Mouse (Mus musculus) ES-E14 (cell line): ENCODE results near the gene Cox5b. TPM values are rescaled to one million over a fixed set of nuclear protein-coding genes. Genes with fewer than 3 reads are reported as not detected.

Source experiments
- DNase-seq: peaks from one replicate; pipeline ENCODE4 v3.0.0-alpha.2; 2013; ENCODE audit warnings: low read depth, low spot score
- H3K27ac ChIP-seq: 2 replicates; pipeline ENCODE4 v1.5.1; 2012; ENCODE audit warnings: low read depth, mild to moderate bottlenecking, low read length, moderate library complexity, mixed read lengths; ENCODE audit not compliant: poor library complexity, insufficient read depth, severe bottlenecking
- H3K36me3 ChIP-seq: 2 replicates; pipeline ENCODE4 v1.6.1; 2012; ENCODE audit warnings: mild to moderate bottlenecking, low read length, moderate library complexity, mixed read lengths; ENCODE audit not compliant: control insufficient read depth, poor library complexity, insufficient read depth, severe bottlenecking
- H3K4me1 ChIP-seq, 2 experiments: fragments of 150-350 bp in 1 of 2; sonication (generic) in 1 of 2; 2 replicates each; pipeline ENCODE4 v1.6.1; 2012; ENCODE audit warnings: low read length in 2 of 2, mild to moderate bottlenecking in 1 of 2, mixed read lengths in 1 of 2; ENCODE audit not compliant: control insufficient read depth in 2 of 2, insufficient read depth in 2 of 2, poor library complexity in 1 of 2
- H3K4me3 ChIP-seq, 2 experiments: fragments of 150-350 bp in 1 of 2; sonication (generic) in 1 of 2; 2 replicates each; pipeline ENCODE4 v1.5.1; 2012; ENCODE audit warnings: low read length in 2 of 2, low read depth in 1 of 2, mild to moderate bottlenecking in 1 of 2, mixed read lengths in 1 of 2; ENCODE audit not compliant: insufficient read depth in 1 of 2, poor library complexity in 1 of 2, severe bottlenecking in 1 of 2
- H3K9ac ChIP-seq: 2 replicates; pipeline ENCODE4 v1.6.1; 2012; ENCODE audit warnings: low read depth, mild to moderate bottlenecking, low read length, mixed read lengths; ENCODE audit not compliant: poor library complexity, insufficient read depth, severe bottlenecking
- H3K9me3 ChIP-seq: fragments of 150-350 bp; sonication (generic); 2 replicates; pipeline ENCODE4 v1.6.1; 2012; ENCODE audit warnings: low read depth, mild to moderate bottlenecking, low read length; ENCODE audit not compliant: control insufficient read depth, insufficient read depth
- CHD2 ChIP-seq: IDR thresholded peaks from 2 replicates; pipeline ENCODE4 v1.6.1; 2014; ENCODE audit warnings: mild to moderate bottlenecking, low read depth, low read length, inconsistent platforms
- HCFC1 ChIP-seq: IDR thresholded peaks from 2 replicates; pipeline ENCODE4 v1.6.1; 2012; ENCODE audit warnings: low read length, inconsistent platforms, borderline replicate concordance; ENCODE audit not compliant: insufficient read depth
- MAFK ChIP-seq: IDR thresholded peaks from 2 replicates; pipeline ENCODE4 v1.6.1; 2014; ENCODE audit warnings: mild to moderate bottlenecking, low read depth, low read length, inconsistent platforms; ENCODE audit not compliant: insufficient read depth
- ZC3H11A ChIP-seq: IDR thresholded peaks from 2 replicates; pipeline ENCODE4 v1.6.1; 2012; ENCODE audit warnings: low read depth, mild to moderate bottlenecking, inconsistent platforms, low read length, borderline replicate concordance
- ZNF384 ChIP-seq: IDR thresholded peaks from 2 replicates; pipeline ENCODE4 v1.6.1; 2012; ENCODE audit warnings: low read depth, low read length, inconsistent platforms
- in situ Hi-C, 2 experiments: fragments of 600-800 bp; cut with MboI; formaldehyde crosslinking; loops; one replicate each; pipeline ENCODE4 v1.15.1; 2025; ENCODE audit warnings: low sequenced_read_pairs in 2 of 2, inconsistent platforms in 1 of 2; ENCODE audit not compliant: unreplicated experiment in 2 of 2
- total RNA-seq: library from RNA; depleted of rRNA; stranded (reverse); fragments of 300-350 nt; gene quantifications from 2 replicates; pipeline ENCODE4 v1.2.3, GENCODE M21; 2012

Cox5b gene
- total RNA-seq, 1 experiment: 598 TPM

GRCm38 (mm10) chr1:36647631-36648030 is 43.6 kb upstream of the Cox5b start:
- Histone ChIP-seq H3K36me3 (peaks cover 5% of the 10 kb centered on the region; the same call in 1 of the 2 replicates), H3K9me3 (no peaks in the 10 kb centered on the region), H3K4me1 (peaks cover 0 to 6% of the 10 kb centered on the region in 2 experiments; a peak in 2 of 4 replicates), H3K4me3 (no peak overlapping the region), H3K9ac (no peak overlapping the region), H3K27ac (no peak overlapping the region)
- in situ Hi-C loops: no loop called here
- TF ChIP-seq ZNF384 (no peak), HCFC1 (no peak), MAFK (no peak), CHD2 (no peak), ZC3H11A (no peak)
- no peak for DNase-seq

GRCm38 (mm10) chr1:36655039-36655438 is 36.2 kb upstream of the Cox5b start:
- Histone ChIP-seq H3K9me3 (no peaks in the 10 kb centered on the region), H3K27ac (no peak overlapping the region), H3K4me3 (no peak overlapping the region), H3K36me3 (peaks cover 11% of the 10 kb centered on the region), H3K9ac (no peak overlapping the region), H3K4me1 (no peaks in the 10 kb centered on the region)
- TF ChIP-seq HCFC1 (no peak), MAFK (no peak), ZC3H11A (no peak), CHD2 (no peak), ZNF384 (no peak)
- DNase-seq: no peak
- in situ Hi-C loops: no loop called here

- no peak for DNase-seq
- Histone ChIP-seq H3K9ac (no peak overlapping the region), H3K4me1 (no peaks in the 10 kb centered on the region), H3K36me3 (peaks cover 11% of the 10 kb centered on the region), H3K9me3 (no peaks in the 10 kb centered on the region), H3K27ac (no peak overlapping the region), H3K4me3 (no peak overlapping the region)
- in situ Hi-C loops: no loop called here
- no peak for TF ChIP-seq HCFC1
- TF ChIP-seq ZC3H11A: no peak
- no peak for TF ChIP-seq CHD2
- no peak for TF ChIP-seq ZNF384
- no peak for TF ChIP-seq MAFK
These were observed 35.0 kb upstream of the Cox5b start for GRCm38 (mm10) chr1:36656233-36656632.

- H3K27ac ChIP-seq: no peak overlapping the region
- H3K9me3 ChIP-seq: no peaks in the 10 kb centered on the region
- H3K36me3 ChIP-seq: peaks cover 11% of the 10 kb centered on the region
- no peak overlapping the region for H3K4me3 ChIP-seq
- no peaks in the 10 kb centered on the region for H3K4me1 ChIP-seq
- no peak for DNase-seq
- in situ Hi-C loops: no loop called here
- TF ChIP-seq ZNF384 (no peak), MAFK (no peak), HCFC1 (no peak), ZC3H11A (no peak), CHD2 (no peak)
- no peak overlapping the region for H3K9ac ChIP-seq
These were observed 33.4 kb upstream of the Cox5b start for GRCm38 (mm10) chr1:36657658-36658415.
